Mouse (Mus musculus) forebrain, embryonic 13.5 days (tissue): Measurements from ENCODE around the gene Ctbp2. TPM values are rescaled to one million over a fixed set of nuclear protein-coding genes. Genes with fewer than 3 reads are reported as not detected.

Source experiments
- ATAC-seq: fragments of 200-750 bp; cut with Nextera tagmentation; 2 replicates; pipeline ENCODE4 v1.8.0; 2017
- H3K27ac ChIP-seq: fragments of 300-500 bp; sonication (generic); 2 replicates; pipeline ENCODE4 v1.5.1; 2015; ENCODE audit warnings: inconsistent platforms, mild to moderate bottlenecking, moderate library complexity
- H3K27me3 ChIP-seq: fragments of 300-500 bp; sonication (generic); 2 replicates; pipeline ENCODE4 v1.6.1; 2015; ENCODE audit warnings: mild to moderate bottlenecking, inconsistent platforms
- H3K36me3 ChIP-seq: fragments of 300-500 bp; sonication (generic); 2 replicates; pipeline ENCODE4 v1.6.1; 2015; ENCODE audit warnings: mild to moderate bottlenecking, inconsistent platforms; ENCODE audit not compliant: poor library complexity, severe bottlenecking
- H3K4me1 ChIP-seq: fragments of 300-500 bp; sonication (generic); 2 replicates; pipeline ENCODE4 v1.6.1; 2015; ENCODE audit warnings: inconsistent platforms
- H3K4me2 ChIP-seq: fragments of 300-500 bp; sonication (generic); 2 replicates; pipeline ENCODE4 v1.6.1; 2015; ENCODE audit warnings: inconsistent platforms, mild to moderate bottlenecking, moderate library complexity
- H3K4me3 ChIP-seq: fragments of 300-500 bp; sonication (generic); 2 replicates; pipeline ENCODE4 v1.5.1; 2015; ENCODE audit warnings: mild to moderate bottlenecking, inconsistent platforms
- H3K9ac ChIP-seq: fragments of 300-500 bp; sonication (generic); 2 replicates; pipeline ENCODE4 v1.6.1; 2015; ENCODE audit warnings: mild to moderate bottlenecking, inconsistent platforms
- H3K9me3 ChIP-seq: fragments of 300-500 bp; sonication (generic); replicated peaks from 2 replicates; pipeline ENCODE4 v1.6.1; 2016; ENCODE audit warnings: inconsistent platforms
- WGBS: fragments of 180-500 bp; shearing (Covaris S2); methylation state at CpG from one replicate; pipeline ENCODE4 v1.1.7; 2015; 5-methylcytosine and 5-hydroxymethylcytosine counted together
- polyA plus RNA-seq: library from polyadenylated mRNA; unstranded; fragments of >200 nt; fragmentation: Nextera tagmentation; extraction: Ambion mirVana; gene quantifications from 2 replicates; pipeline ENCODE4 v1.2.1, GENCODE M21; 2015

Gene Ctbp2
- polyA plus RNA-seq, result 104 and 106 TPM in 2 replicates

DNA sequence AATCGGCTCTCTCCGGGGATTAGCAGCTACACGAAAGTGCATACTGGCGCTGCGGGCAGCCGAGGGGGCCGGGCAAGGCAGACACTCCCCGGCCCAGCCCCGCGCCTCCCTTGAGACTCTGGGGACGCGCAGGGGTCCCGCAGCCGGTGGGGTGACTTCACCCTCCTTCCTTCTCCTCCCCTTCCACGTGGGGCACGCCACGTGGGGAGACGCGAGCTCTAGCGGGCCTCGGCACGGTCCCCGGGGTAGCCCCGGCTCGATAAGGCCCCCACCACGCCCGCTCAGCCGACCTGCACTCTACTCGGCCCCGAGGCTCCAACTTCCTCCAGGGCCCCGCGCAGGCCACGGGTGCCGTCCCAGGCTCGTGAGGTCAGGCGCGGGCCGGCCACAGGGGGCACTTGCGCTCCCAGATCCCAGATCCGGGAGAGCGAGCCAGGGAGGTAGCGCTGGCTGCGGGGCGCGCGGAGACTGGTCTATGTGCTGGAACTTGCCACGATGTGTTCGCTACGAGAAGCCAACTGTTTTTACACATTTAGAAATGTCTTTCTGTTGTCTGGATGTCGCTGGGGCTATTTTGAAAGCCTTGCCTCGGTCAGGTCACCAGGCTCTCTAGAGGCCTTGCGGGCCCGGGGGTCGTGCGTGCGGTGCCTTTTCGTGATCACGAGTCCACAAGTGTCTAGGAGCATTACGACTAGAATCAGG is at the start of gene Ctbp2:
Gene Ctbp2, minus strand, starts transcription at position 356 of the 702 bp plus-strand sequence.
- Histone ChIP-seq H3K4me2 (peak within 1 kb of the TSS; percentile 98), H3K9me3 (peaks cover 7% of the 10 kb centered on the region), H3K27ac (peak within 1 kb of the TSS; percentile 99), H3K9ac (peak within 1 kb of the TSS; percentile 99), H3K4me3 (peak within 1 kb of the TSS; percentile 87), H3K4me1 (peaks cover 34% of the 10 kb centered on the region), H3K27me3 (peaks cover 19% of the 10 kb centered on the region), H3K36me3 (no peaks in the 10 kb centered on the region)
- ATAC-seq, result peak; percentile 65
- WGBS, result under 1% methylated on average over 46 of the region's 59 CpGs

DNA sequence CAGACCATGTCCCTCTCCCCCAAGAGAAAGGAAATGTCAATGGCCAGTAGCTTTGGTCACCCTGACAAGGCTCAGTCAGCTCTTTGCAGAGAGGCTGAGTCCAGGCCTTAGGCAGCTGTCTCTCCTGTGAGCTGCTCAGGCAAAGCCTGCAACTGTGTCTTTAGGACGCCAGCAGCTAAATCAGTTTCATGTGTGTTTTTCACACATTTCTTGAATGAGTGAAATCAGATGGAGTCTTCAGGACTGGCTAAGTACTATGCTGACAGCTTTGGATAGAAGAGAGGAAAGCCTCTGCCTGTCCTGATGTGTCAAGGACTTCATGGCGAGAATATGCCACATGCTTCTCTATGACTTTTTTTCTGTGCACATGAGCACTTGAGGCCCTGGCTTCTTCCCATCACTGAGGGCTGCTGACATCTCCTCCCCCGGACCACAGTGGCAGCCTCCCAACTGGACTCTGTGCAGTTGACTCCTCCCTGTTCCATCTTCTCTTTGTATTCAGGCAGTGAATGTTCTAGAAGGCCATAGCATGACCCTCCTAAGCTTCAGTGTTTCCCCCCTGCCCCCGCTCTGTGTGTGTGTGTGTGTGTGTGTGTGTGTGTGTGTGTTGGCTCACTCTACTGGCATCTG is 47.4 kb upstream of the Ctbp2 start:
- ATAC-seq, result no peak
- Histone ChIP-seq H3K27me3 (no peaks in the 10 kb centered on the region), H3K27ac (no peak overlapping the region), H3K4me2 (no peak overlapping the region), H3K9ac (no peak overlapping the region), H3K4me3 (no peak overlapping the region), H3K4me1 (no peaks in the 10 kb centered on the region), H3K9me3 (no peaks in the 10 kb centered on the region), H3K36me3 (no peaks in the 10 kb centered on the region)
- WGBS, result 81% methylated on average over 4 of the region's 4 CpGs

DNA sequence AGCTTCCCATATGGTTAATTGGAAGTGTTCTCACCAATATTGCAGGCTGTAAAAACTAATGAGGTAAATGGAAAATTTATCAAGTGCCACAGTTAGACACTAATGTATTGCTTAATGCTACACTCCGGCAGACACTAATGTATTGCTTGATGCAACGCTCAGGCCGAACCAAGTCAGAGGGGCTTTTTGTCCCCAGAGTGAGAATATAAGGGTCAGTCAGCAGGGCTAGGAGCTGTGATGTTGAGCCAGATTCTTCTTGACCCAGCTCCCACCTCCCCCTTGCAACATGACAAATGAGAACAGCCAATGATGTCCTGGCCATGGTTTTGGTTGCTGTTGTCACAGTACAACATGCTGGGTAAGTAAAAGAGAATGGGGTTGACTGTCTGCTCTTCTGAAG is 44.8 kb upstream of the Ctbp2 start:
- no peak for ATAC-seq
- Histone ChIP-seq H3K4me3 (no peak overlapping the region), H3K27me3 (no peaks in the 10 kb centered on the region)

DNA sequence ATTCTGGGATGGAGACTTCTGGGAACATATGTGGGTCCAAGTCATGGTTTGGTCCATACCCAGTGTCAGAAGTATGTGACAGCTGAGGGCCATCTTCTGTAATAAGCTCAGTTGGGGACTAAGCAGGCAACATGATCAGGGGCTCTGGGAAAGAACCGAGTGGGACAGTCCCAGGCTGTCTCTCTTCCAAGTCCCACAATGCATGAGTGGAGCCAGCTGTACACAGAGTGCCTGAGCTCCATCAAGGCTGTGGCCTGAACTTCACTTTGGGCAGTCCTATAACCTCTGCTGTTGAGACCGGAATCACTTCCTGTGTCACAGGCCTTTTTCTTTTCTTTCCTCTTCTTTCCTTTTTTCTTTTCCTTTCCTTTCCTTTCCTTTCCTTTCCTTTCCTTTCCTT is 43.7 kb upstream of the Ctbp2 start:
- no peak overlapping the region for H3K27ac ChIP-seq
- no peak for ATAC-seq
- H3K4me2 ChIP-seq, result no peak overlapping the region
- H3K9me3 ChIP-seq, result no peaks in the 10 kb centered on the region
- no peak overlapping the region for H3K4me3 ChIP-seq
- WGBS, result 84% methylated on average over 2 of the region's 2 CpGs
- no peaks in the 10 kb centered on the region for H3K36me3 ChIP-seq
- H3K4me1 ChIP-seq, result 0 out of 2 replicates have a peak, but pooled peaks cover 8% of the 10 kb centered on the region
- no peaks in the 10 kb centered on the region for H3K27me3 ChIP-seq
- H3K9ac ChIP-seq, result no peak overlapping the region

More for the DNA sequence above, 44.8 kb upstream of the Ctbp2 start:
- Histone ChIP-seq H3K9ac (no peak overlapping the region), H3K27ac (no peak overlapping the region), H3K9me3 (no peaks in the 10 kb centered on the region), H3K4me1 (0 out of 2 replicates have a peak, but pooled peaks cover 8% of the 10 kb centered on the region), H3K4me2 (no peak overlapping the region), H3K36me3 (no peaks in the 10 kb centered on the region)
- WGBS, result 97% methylated on average over 3 of the region's 3 CpGs

DNA sequence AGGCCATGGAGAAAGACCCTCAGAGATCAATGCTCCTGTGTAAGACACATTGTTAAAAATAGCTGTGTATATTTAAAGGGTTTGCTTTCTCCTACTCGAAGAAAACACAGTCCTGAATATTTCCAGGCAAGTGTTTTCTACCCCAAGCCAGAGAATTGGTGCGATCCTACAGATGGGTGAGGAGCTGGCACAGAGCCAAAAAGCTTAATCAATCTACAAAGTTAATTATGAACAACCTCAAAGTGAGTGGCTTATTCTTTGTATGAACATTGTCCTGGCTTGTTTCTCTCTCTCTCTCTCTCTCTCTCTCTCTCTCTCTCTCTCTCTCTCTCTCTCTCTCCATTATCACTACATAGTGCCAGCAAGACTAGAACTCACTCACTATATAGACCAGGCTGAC is 40.6 kb upstream of the Ctbp2 start:
- Histone ChIP-seq H3K4me2 (no peak overlapping the region), H3K27ac (no peak overlapping the region), H3K4me1 (0 out of 2 replicates have a peak, but pooled peaks cover 8% of the 10 kb centered on the region), H3K9me3 (no peaks in the 10 kb centered on the region), H3K9ac (no peak overlapping the region), H3K27me3 (no peaks in the 10 kb centered on the region), H3K36me3 (no peaks in the 10 kb centered on the region), H3K4me3 (no peak overlapping the region)
- no peak for ATAC-seq
- 56% methylated on average over 2 of the region's 2 CpGs for WGBS

DNA sequence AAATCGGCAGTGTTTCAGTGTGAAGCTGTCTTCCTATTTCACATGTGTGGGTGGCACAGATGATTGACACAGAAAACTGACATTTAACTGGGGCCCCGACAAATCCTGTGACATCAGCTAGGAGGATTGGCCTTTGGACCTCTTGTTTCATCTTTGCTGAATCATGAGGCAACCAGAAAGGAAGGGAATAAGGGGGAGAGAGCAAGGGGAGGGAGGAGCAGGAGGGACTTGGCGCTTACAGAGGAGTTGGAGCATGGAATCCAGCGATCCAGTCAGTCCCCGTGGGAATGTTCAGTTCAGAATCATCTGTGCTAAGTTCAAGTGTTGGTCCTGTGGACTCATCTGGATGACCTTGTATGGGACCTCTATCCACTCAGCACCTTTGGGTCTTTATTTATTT is 38.9 kb upstream of the Ctbp2 start:
- no peak for ATAC-seq
- Histone ChIP-seq H3K27me3 (no peaks in the 10 kb centered on the region), H3K4me1 (0 out of 2 replicates have a peak, but pooled peaks cover 8% of the 10 kb centered on the region), H3K27ac (no peak overlapping the region), H3K4me3 (no peak overlapping the region), H3K4me2 (no peak overlapping the region), H3K9me3 (no peaks in the 10 kb centered on the region), H3K36me3 (no peaks in the 10 kb centered on the region), H3K9ac (no peak overlapping the region)
- WGBS, result 70% methylated on average over 5 of the region's 5 CpGs

DNA sequence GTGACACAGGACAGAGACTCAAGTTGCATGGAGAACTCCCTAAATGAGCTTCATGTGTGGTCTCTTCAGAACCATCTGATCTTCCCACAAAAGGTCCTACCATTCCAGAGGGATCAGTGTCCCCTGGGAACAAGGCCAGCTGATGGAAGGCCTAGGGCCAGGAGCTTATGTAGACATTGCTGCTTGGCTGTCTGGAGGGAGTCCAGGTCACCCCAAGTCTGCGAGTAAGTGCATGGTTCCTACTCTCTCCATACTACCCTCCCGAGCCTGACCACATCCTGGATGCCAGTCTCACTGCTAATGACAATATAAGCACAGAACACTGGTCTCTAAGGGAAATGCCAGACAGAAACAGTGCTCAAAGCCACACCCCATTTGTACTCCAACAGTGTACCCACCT is 38.0 kb upstream of the Ctbp2 start:
- no peak overlapping the region for H3K27ac ChIP-seq
- no peak for ATAC-seq
- no peak overlapping the region for H3K4me2 ChIP-seq
- H3K4me1 ChIP-seq, result 0 out of 2 replicates have a peak, but pooled peaks cover 8% of the 10 kb centered on the region
- H3K4me3 ChIP-seq, result no peak overlapping the region
- no peaks in the 10 kb centered on the region for H3K27me3 ChIP-seq
- no peaks in the 10 kb centered on the region for H3K9me3 ChIP-seq
- 75% methylated on average over 2 of the region's 2 CpGs for WGBS
- H3K36me3 ChIP-seq, result no peaks in the 10 kb centered on the region
- H3K9ac ChIP-seq, result no peak overlapping the region

DNA sequence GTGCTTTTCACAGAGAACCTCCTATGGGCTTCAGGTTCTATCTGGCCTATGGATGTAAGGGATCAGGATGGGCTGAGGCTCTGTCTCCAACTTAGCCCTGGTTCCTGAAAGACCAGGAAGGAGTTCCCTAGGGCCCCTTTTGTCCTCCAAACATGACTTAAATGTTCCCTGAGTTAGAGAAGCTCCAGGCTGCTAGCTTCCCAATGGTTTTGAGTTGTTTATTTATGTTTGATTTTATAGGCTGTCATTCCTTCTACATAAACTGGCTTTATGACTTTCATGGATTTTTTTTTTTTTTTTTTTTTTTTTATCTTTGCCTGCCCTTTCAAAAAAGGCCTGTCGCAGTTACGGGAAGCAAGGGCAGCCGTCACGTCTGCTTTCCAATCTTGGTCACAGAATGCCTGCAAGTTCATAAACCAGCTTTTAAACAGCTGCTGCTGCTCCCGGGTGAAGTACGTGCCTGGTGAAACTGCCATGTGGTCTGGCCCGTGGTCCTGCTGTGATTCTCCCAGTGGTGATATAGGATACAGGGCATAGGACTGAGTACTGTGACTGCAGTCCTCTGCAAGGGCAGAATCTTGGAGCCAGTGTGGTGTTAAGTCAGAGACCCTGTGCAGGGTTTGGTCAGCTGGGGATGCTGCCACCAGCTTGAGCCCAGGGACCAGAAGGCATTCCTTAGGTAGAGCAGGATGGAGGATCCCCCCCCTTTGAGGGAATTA is 37.4 kb upstream of the Ctbp2 start:
- 0 out of 2 replicates have a peak, but pooled peaks cover 8% of the 10 kb centered on the region for H3K4me1 ChIP-seq
- H3K9ac ChIP-seq, result no peak overlapping the region
- H3K36me3 ChIP-seq, result no peaks in the 10 kb centered on the region
- no peaks in the 10 kb centered on the region for H3K27me3 ChIP-seq
- H3K4me3 ChIP-seq, result no peak overlapping the region
- H3K9me3 ChIP-seq, result no peaks in the 10 kb centered on the region
- ATAC-seq, result no peak
- H3K4me2 ChIP-seq, result no peak overlapping the region
- H3K27ac ChIP-seq, result no peak overlapping the region
- 87% methylated on average over 7 of the region's 7 CpGs for WGBS

DNA sequence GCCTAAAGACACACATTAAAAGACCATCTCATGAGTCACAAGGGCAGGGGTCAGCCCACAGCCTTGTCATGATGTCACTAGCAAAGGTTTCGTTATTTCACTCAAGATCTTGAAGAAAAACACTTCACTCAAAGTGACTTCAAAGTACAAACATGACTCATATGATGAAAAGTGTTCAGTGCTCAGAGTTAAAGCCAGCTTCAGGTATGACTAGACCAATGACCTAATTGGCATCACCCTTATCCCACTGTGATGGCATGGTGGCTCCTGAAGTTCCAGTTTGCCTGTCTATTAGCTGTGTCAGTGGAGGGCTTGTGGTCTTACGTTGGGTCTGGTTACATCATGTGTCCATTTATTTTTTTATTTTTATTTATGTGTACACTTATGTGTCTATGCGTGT is 35.4 kb upstream of the Ctbp2 start:
- Histone ChIP-seq H3K27ac (no peak overlapping the region), H3K36me3 (no peaks in the 10 kb centered on the region), H3K4me2 (no peak overlapping the region), H3K9ac (no peak overlapping the region), H3K4me3 (no peak overlapping the region), H3K4me1 (0 out of 2 replicates have a peak, but pooled peaks cover 5% of the 10 kb centered on the region), H3K27me3 (no peaks in the 10 kb centered on the region), H3K9me3 (no peaks in the 10 kb centered on the region)
- no peak for ATAC-seq
- WGBS, result 97% methylated on average over 3 of the region's 3 CpGs

DNA sequence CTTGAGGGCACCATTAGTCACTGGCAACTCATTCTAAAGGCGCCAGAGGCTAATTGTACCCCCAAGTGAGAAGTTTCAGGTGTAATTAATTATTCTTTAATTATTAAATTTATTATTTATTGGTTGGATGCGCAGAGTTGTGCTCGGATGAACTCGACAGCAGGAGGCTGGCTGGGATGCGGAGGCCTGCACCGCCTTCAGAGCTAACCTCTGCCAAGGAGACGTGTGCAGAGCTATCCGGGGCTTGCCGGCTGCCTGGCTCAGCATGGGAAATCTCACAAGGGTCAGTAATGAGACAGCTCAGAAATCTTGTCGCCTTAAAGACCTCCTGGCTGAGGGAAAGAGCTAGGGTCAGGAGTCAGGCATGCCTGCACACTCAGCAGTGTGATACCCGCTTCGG is 31.5 kb upstream of the Ctbp2 start:
- 78% methylated on average over 12 of the region's 12 CpGs for WGBS
- H3K4me1 ChIP-seq, result no peaks in the 10 kb centered on the region
- H3K4me2 ChIP-seq, result no peak overlapping the region
- no peak overlapping the region for H3K4me3 ChIP-seq
- H3K9ac ChIP-seq, result no peak overlapping the region
- no peak for ATAC-seq
- no peaks in the 10 kb centered on the region for H3K36me3 ChIP-seq
- no peaks in the 10 kb centered on the region for H3K27me3 ChIP-seq
- no peak overlapping the region for H3K27ac ChIP-seq
- H3K9me3 ChIP-seq, result no peaks in the 10 kb centered on the region

DNA sequence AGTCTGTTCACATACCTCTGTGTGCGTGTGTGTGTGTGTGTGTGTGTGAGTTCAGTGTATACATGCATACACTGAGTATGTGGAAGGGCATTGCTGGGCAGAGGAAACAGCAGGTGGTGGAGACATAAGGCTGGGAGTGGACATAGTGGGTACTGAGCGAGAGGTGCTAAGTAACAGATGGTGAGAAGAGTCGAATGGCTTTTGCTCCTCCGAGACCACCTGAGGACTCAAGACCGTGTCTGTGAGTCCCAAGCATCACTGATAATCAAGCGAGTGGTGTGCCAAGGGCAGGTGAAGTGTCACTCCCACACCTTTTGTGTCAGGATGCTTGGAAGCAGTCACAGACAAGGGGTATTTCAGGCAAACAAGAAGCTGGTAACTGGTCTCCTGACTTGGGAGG is 30.7 kb upstream of the Ctbp2 start:
- ATAC-seq, result no peak
- no peaks in the 10 kb centered on the region for H3K27me3 ChIP-seq
- no peaks in the 10 kb centered on the region for H3K9me3 ChIP-seq
- no peak overlapping the region for H3K27ac ChIP-seq
- WGBS, result 78% methylated on average over 6 of the region's 6 CpGs
- no peaks in the 10 kb centered on the region for H3K4me1 ChIP-seq
- H3K4me2 ChIP-seq, result no peak overlapping the region
- H3K4me3 ChIP-seq, result no peak overlapping the region
- H3K9ac ChIP-seq, result no peak overlapping the region
- no peaks in the 10 kb centered on the region for H3K36me3 ChIP-seq

DNA sequence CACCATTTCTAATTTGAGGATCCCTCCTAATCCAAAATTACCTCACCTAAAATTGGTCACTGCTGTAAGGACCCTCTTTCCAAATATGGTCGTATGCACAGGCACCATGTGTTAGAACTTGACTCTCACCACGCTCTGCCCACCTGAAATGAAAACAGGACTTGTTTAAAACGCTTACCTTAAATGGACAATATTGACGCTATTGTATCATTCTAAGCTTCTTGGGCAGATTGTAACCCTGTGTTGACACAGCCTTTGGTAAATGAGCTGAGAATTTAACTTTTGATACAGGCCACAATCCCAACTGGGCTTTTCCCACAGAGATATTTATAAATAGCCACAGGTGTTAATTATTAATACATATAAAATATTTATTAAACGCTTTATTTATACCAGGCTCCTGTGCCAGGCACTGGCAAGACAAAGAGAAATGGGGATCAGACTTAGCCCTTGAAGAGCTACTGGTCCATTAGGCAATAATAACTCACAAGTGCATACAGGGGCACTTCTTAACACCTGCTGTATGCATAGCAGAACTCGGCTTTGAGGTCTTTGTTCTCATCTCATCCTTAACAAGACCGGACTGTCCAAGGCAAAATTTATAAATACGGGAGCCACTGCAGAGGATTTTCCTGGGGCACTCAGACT is 15.7 kb upstream of the Ctbp2 start:
- Histone ChIP-seq H3K36me3 (no peaks in the 10 kb centered on the region), H3K4me3 (no peak overlapping the region), H3K4me1 (no peaks in the 10 kb centered on the region), H3K9me3 (no peaks in the 10 kb centered on the region), H3K27ac (no peak overlapping the region), H3K4me2 (no peak overlapping the region), H3K9ac (no peak overlapping the region), H3K27me3 (no peaks in the 10 kb centered on the region)
- no peak for ATAC-seq
- WGBS, result 83% methylated on average over 8 of the region's 8 CpGs
